Mouse (Mus musculus) lung, embryonic 15.5 days (tissue): ENCODE measurements around the gene Pdzd3. TPM values are rescaled to one million over a fixed set of nuclear protein-coding genes. Genes with fewer than 3 reads are reported as not detected.

Experiments
- ATAC-seq: fragments of 200-750 bp; cut with Nextera tagmentation; 2 replicates; pipeline ENCODE4 v1.8.0; 2017; ENCODE audit warnings: moderate number of reproducible peaks, borderline replicate concordance; ENCODE audit not compliant: low FRiP score, low TSS enrichment; ENCODE audit errors: extremely low read depth
- H3K27ac ChIP-seq: fragments of 300-500 bp; sonication (generic); 2 replicates; pipeline ENCODE4 v1.5.1; 2015; ENCODE audit warnings: moderate library complexity, mild to moderate bottlenecking, inconsistent platforms
- H3K27me3 ChIP-seq: fragments of 300-500 bp; sonication (generic); 2 replicates; pipeline ENCODE4 v1.6.1; 2015; ENCODE audit warnings: inconsistent platforms
- H3K36me3 ChIP-seq: fragments of 300-500 bp; sonication (generic); 2 replicates; pipeline ENCODE4 v1.6.1; 2015; ENCODE audit warnings: inconsistent platforms
- H3K4me1 ChIP-seq: fragments of 300-500 bp; sonication (generic); 2 replicates; pipeline ENCODE4 v1.6.1; 2015; ENCODE audit warnings: inconsistent platforms
- H3K4me2 ChIP-seq: fragments of 300-500 bp; sonication (generic); 2 replicates; pipeline ENCODE4 v1.6.1; 2015; ENCODE audit warnings: inconsistent platforms, mild to moderate bottlenecking, moderate library complexity
- H3K4me3 ChIP-seq: fragments of 300-500 bp; sonication (generic); 2 replicates; pipeline ENCODE4 v1.5.1; 2015; ENCODE audit warnings: mild to moderate bottlenecking, inconsistent platforms
- H3K9ac ChIP-seq: fragments of 300-500 bp; sonication (generic); 2 replicates; pipeline ENCODE4 v1.6.1; 2015; ENCODE audit warnings: inconsistent platforms
- H3K9me3 ChIP-seq: fragments of 300-500 bp; sonication (generic); 2 replicates; pipeline ENCODE4 v1.6.1; 2016; ENCODE audit warnings: inconsistent platforms
- WGBS: fragments of 180-500 bp; shearing (Covaris S2); methylation state at CpG from one replicate; pipeline ENCODE4 v1.1.7; 2015; 5-methylcytosine and 5-hydroxymethylcytosine counted together
- polyA plus RNA-seq: library from polyadenylated mRNA; unstranded; fragments of >200 nt; fragmentation: Nextera tagmentation; extraction: Ambion mirVana; gene quantifications from 2 replicates; pipeline ENCODE4 v1.2.1, GENCODE M21; 2015

Pdzd3 gene
- polyA plus RNA-seq, 1 experiment from 2014 or later, result not detected

- Histone ChIP-seq H3K9ac (peak within 1 kb of the TSS; percentile 90), H3K4me1 (peaks cover 14% of the 10 kb centered on the region), H3K36me3 (no peaks in the 10 kb centered on the region), H3K4me3 (peak within 1 kb of the TSS; percentile 51), H3K9me3 (no peaks in the 10 kb centered on the region), H3K4me2 (peak within 1 kb of the TSS; percentile 82), H3K27ac (peak within 1 kb of the TSS; percentile 76), H3K27me3 (no peaks in the 10 kb centered on the region)
- ATAC-seq, result no peak; the same call in 1 of the 2 replicates
- WGBS, result 56% methylated on average over 6 of the region's 6 CpGs
These were observed 17.2 kb upstream of the Pdzd3 start, which contains the start of gene Nlrx1 for GRCm38 (mm10) chr9:44268432-44268831. Gene Nlrx1, minus strand, starts transcription at chr9:44268599.

GRCm38 (mm10) chr9:44268027-44268360, 16.7 kb upstream of the Pdzd3 start:
- Histone ChIP-seq H3K4me1 (peaks cover 14% of the 10 kb centered on the region), H3K9me3 (no peaks in the 10 kb centered on the region), H3K36me3 (no peaks in the 10 kb centered on the region), H3K27ac (peak overlapping the region; percentile 76), H3K9ac (peak overlapping the region; percentile 90), H3K4me2 (peak overlapping the region; percentile 82), H3K27me3 (no peaks in the 10 kb centered on the region), H3K4me3 (peak overlapping the region; percentile 51)
- WGBS, result 4% methylated on average over 28 of the region's 28 CpGs
- peak; percentile 93 for ATAC-seq

- H3K27ac ChIP-seq, result peak overlapping the region; percentile 76
- WGBS, result 8% methylated on average over 23 of the region's 23 CpGs
- peak; percentile 47 for ATAC-seq
- peak overlapping the region; percentile 90 for H3K9ac ChIP-seq
- H3K27me3 ChIP-seq, result no peaks in the 10 kb centered on the region
- H3K9me3 ChIP-seq, result no peaks in the 10 kb centered on the region
- peak overlapping the region; percentile 51 for H3K4me3 ChIP-seq
- peak overlapping the region; percentile 82 for H3K4me2 ChIP-seq
- no peaks in the 10 kb centered on the region for H3K36me3 ChIP-seq
- peaks cover 14% of the 10 kb centered on the region for H3K4me1 ChIP-seq
These were observed 16.2 kb upstream of the Pdzd3 start for GRCm38 (mm10) chr9:44267319-44268026.

- no peak for ATAC-seq
- no peaks in the 10 kb centered on the region for H3K27me3 ChIP-seq
- H3K36me3 ChIP-seq, result no peaks in the 10 kb centered on the region
- H3K27ac ChIP-seq, result peak overlapping the region; percentile 76; the same call in 1 of the 2 replicates
- H3K4me2 ChIP-seq, result peak overlapping the region; percentile 82
- peak overlapping the region; percentile 51; the same call in 1 of the 2 replicates for H3K4me3 ChIP-seq
- H3K4me1 ChIP-seq, result peaks cover 14% of the 10 kb centered on the region
- no peaks in the 10 kb centered on the region for H3K9me3 ChIP-seq
- 49% methylated on average over 8 of the region's 8 CpGs for WGBS
- H3K9ac ChIP-seq, result 0 out of 2 replicates have a peak overlapping the region, but pooled peaks have one; percentile 90
These were observed 15.4 kb upstream of the Pdzd3 start for GRCm38 (mm10) chr9:44266478-44267226.

GRCm38 (mm10) chr9:44261388-44261787, 10.1 kb upstream of the Pdzd3 start:
- ATAC-seq, result no peak
- Histone ChIP-seq H3K4me1 (peaks cover under 1% of the 10 kb centered on the region; the same call in 1 of the 2 replicates), H3K4me3 (no peak overlapping the region), H3K27ac (no peak overlapping the region), H3K36me3 (no peaks in the 10 kb centered on the region), H3K4me2 (no peak overlapping the region), H3K27me3 (no peaks in the 10 kb centered on the region), H3K9me3 (no peaks in the 10 kb centered on the region), H3K9ac (no peak overlapping the region)
- 78% methylated on average over 14 of the region's 14 CpGs for WGBS

- no peaks in the 10 kb centered on the region for H3K36me3 ChIP-seq
- no peak overlapping the region for H3K27ac ChIP-seq
- no peaks in the 10 kb centered on the region for H3K9me3 ChIP-seq
- H3K4me3 ChIP-seq, result no peak overlapping the region
- H3K27me3 ChIP-seq, result no peaks in the 10 kb centered on the region
- ATAC-seq, result no peak
- H3K9ac ChIP-seq, result no peak overlapping the region
- peaks cover 7% of the 10 kb centered on the region; the same call in 1 of the 2 replicates for H3K4me1 ChIP-seq
- no peak overlapping the region for H3K4me2 ChIP-seq
- 74% methylated on average over 10 of the region's 10 CpGs for WGBS
These were observed 7.7 kb upstream of the Pdzd3 start for GRCm38 (mm10) chr9:44259014-44259413.

- 61% methylated on average over 8 of the region's 8 CpGs for WGBS
- Histone ChIP-seq H3K4me1 (peaks cover 7% of the 10 kb centered on the region; the same call in 1 of the 2 replicates), H3K9ac (no peak overlapping the region), H3K4me3 (no peak overlapping the region), H3K4me2 (no peak overlapping the region), H3K27me3 (no peaks in the 10 kb centered on the region), H3K9me3 (no peaks in the 10 kb centered on the region), H3K27ac (no peak overlapping the region), H3K36me3 (no peaks in the 10 kb centered on the region)
- peak; percentile 56 for ATAC-seq
These were observed 4.9 kb upstream of the Pdzd3 start for GRCm38 (mm10) chr9:44256213-44256612.

- no peaks in the 10 kb centered on the region for H3K9me3 ChIP-seq
- no peaks in the 10 kb centered on the region for H3K27me3 ChIP-seq
- no peak overlapping the region for H3K4me2 ChIP-seq
- H3K4me1 ChIP-seq, result peaks cover 7% of the 10 kb centered on the region; the same call in 1 of the 2 replicates
- WGBS, result 69% methylated on average over 6 of the region's 6 CpGs
- no peaks in the 10 kb centered on the region for H3K36me3 ChIP-seq
- no peak for ATAC-seq
- no peak overlapping the region for H3K9ac ChIP-seq
- H3K27ac ChIP-seq, result no peak overlapping the region
- H3K4me3 ChIP-seq, result no peak overlapping the region
These were observed 3.9 kb upstream of the Pdzd3 start for GRCm38 (mm10) chr9:44255136-44255521.

- Histone ChIP-seq H3K9me3 (no peaks in the 10 kb centered on the region), H3K4me2 (no peak overlapping the region), H3K4me1 (peaks cover 12% of the 10 kb centered on the region; the same call in 1 of the 2 replicates), H3K27ac (no peak overlapping the region), H3K9ac (no peak overlapping the region), H3K4me3 (no peak overlapping the region), H3K27me3 (no peaks in the 10 kb centered on the region), H3K36me3 (no peaks in the 10 kb centered on the region)
- no peak for ATAC-seq
- 4% methylated on average over 5 of the region's 5 CpGs for WGBS
These were observed 3.4 kb upstream of the Pdzd3 start for GRCm38 (mm10) chr9:44254508-44255135.

GRCm38 (mm10) chr9:44253441-44253840, 2.2 kb upstream of the Pdzd3 start:
- WGBS, result 79% methylated on average over 6 of the region's 6 CpGs
- no peak overlapping the region for H3K9ac ChIP-seq
- no peak overlapping the region for H3K4me2 ChIP-seq
- H3K4me3 ChIP-seq, result no peak overlapping the region
- H3K27ac ChIP-seq, result no peak overlapping the region
- peaks cover 5% of the 10 kb centered on the region; the same call in 1 of the 2 replicates for H3K27me3 ChIP-seq
- H3K9me3 ChIP-seq, result no peaks in the 10 kb centered on the region
- H3K4me1 ChIP-seq, result peaks cover 12% of the 10 kb centered on the region; the same call in 1 of the 2 replicates
- ATAC-seq, result no peak
- no peaks in the 10 kb centered on the region for H3K36me3 ChIP-seq

GRCm38 (mm10) chr9:44250445-44250844, 826 bp downstream of the Pdzd3 start:
- H3K4me1 ChIP-seq, result peaks cover 12% of the 10 kb centered on the region; the same call in 1 of the 2 replicates
- ATAC-seq, result no peak
- H3K36me3 ChIP-seq, result no peaks in the 10 kb centered on the region
- 58% methylated on average over 4 of the region's 4 CpGs for WGBS
- no peak overlapping the region for H3K9ac ChIP-seq
- peaks cover 5% of the 10 kb centered on the region; the same call in 1 of the 2 replicates for H3K27me3 ChIP-seq
- H3K27ac ChIP-seq, result no peak overlapping the region
- H3K4me2 ChIP-seq, result no peak overlapping the region
- H3K4me3 ChIP-seq, result no peak overlapping the region
- H3K9me3 ChIP-seq, result no peaks in the 10 kb centered on the region
